ENCODE assay signal across 8 mouse cellular contexts in genomic region chr15:89453865-89454478, GRCm38 (mm10). TPM values are rescaled to one million over a fixed set of nuclear protein-coding genes. Genes with fewer than 3 reads are reported as not detected.
DNase-seq lines count a peak whose midpoint lies in the region; ATAC-seq and TF ChIP-seq lines count a peak whose summit lies in the region.

Gene Mapk8ip2 (plus strand): TSS chr15:89453913.

- peak; percentile 48; the same call in 1 of the 2 replicates for TF ChIP-seq POLR2A in olfactory bulb, adult 2 months (IDR thresholded peaks at IDR 0.05; ENCODE audit: insufficient read depth, low read depth, low read length)

- peak within 1 kb of the TSS; percentile 87 for H3K4me3 ChIP-seq in forebrain, postnatal 0 days (ENCODE audit: low read depth, low read length)
- peak within 1 kb of the TSS; percentile 68 for H3K4me3 ChIP-seq in limb, embryonic 10.5 days
- peak within 1 kb of the TSS; percentile 91 for H3K4me3 ChIP-seq in olfactory bulb, adult 2 months (ENCODE audit: insufficient read depth, low read depth, low read length)

- no peaks in the 10 kb centered on the region for H3K27me3 ChIP-seq in forebrain, postnatal 0 days (ENCODE audit: insufficient read depth, low read length)
- H3K27me3 ChIP-seq in limb, embryonic 10.5 days (ENCODE audit: low read depth, poor library complexity, severe bottlenecking): peaks cover 43% of the 10 kb centered on the region

- no peaks in the 10 kb centered on the region for H3K9me3 ChIP-seq in forebrain, postnatal 0 days (ENCODE audit: low read length)
- no peaks in the 10 kb centered on the region for H3K9me3 ChIP-seq in limb, embryonic 10.5 days (replicated peaks)

- no peak for DNase-seq in layer of hippocampus, adult 8-10 months (ENCODE audit: low spot score in 2 of 2)
- DNase-seq in layer of hippocampus, adult 11-12 months (ENCODE audit: low spot score): no peak
- DNase-seq in cerebellum, adult 8-10 months: peak; percentile 79
- DNase-seq in forebrain, postnatal 0 days: peak; percentile 77
- peak; percentile 52 for DNase-seq in limb, embryonic 10.5 days (ENCODE audit: low spot score)
- no peak for DNase-seq in urinary bladder, postnatal 14 days (ENCODE audit: low spot score)
- DNase-seq in lung, postnatal 25 days (ENCODE audit: low spot score): no peak

- ATAC-seq in forebrain, postnatal 0 days: peak; percentile 86

- 3% methylated on average over 48 of the region's 53 CpGs for WGBS in forebrain, postnatal 0 days
- WGBS in limb, embryonic 10.5 days: under 1% methylated on average over 53 of the region's 53 CpGs
- WGBS in olfactory bulb, adult 2 months: under 1% methylated on average over 53 of the region's 53 CpGs

- peaks cover 13% of the 10 kb centered on the region for H3K4me1 ChIP-seq in forebrain, postnatal 0 days (ENCODE audit: insufficient read depth)
- peaks cover 17% of the 10 kb centered on the region for H3K4me1 ChIP-seq in limb, embryonic 10.5 days
- H3K4me1 ChIP-seq in olfactory bulb, adult 2 months (ENCODE audit: control insufficient read depth, insufficient read depth, low read length): peaks cover 36% of the 10 kb centered on the region

- H3K4me2 ChIP-seq in forebrain, postnatal 0 days (ENCODE audit: low read depth): peak within 1 kb of the TSS; percentile 83

- peak within 1 kb of the TSS; percentile 88 for H3K27ac ChIP-seq in forebrain, postnatal 0 days (ENCODE audit: low read depth, low read length)
- H3K27ac ChIP-seq in limb, embryonic 10.5 days: no peak within 1 kb of the TSS
- peak within 1 kb of the TSS; percentile 84 for H3K27ac ChIP-seq in olfactory bulb, adult 2 months (ENCODE audit: insufficient read depth, low read depth, low read length)

- peaks cover 27% of the 10 kb centered on the region for H3K36me3 ChIP-seq in forebrain, postnatal 0 days (ENCODE audit: insufficient read depth)
- H3K36me3 ChIP-seq in limb, embryonic 10.5 days: no peaks in the 10 kb centered on the region

- no peak for TF ChIP-seq CTCF in forebrain, postnatal 0 days (IDR thresholded peaks at IDR 0.05; ENCODE audit: low read depth)
- no peak for TF ChIP-seq CTCF in olfactory bulb, adult 2 months (IDR thresholded peaks at IDR 0.05; ENCODE audit: insufficient read depth, low read depth, low read length)

- peak within 1 kb of the TSS; percentile 87 for H3K9ac ChIP-seq in forebrain, postnatal 0 days

RNA-seq across cellular contexts. Expression of gene Mapk8ip2, which starts in this region (rescaled TPM):
- total RNA-seq in layer of hippocampus, adult 8-10 months (2022): 100 to 1,000 TPM; 249 to 297 (median 274) TPM
- 95.3 and 95.8 TPM in 2 replicates for total RNA-seq in forebrain, postnatal 0 days (2014; rRNA removed)
- 57.8 and 70.9 TPM in 2 replicates for polyA plus RNA-seq in forebrain, postnatal 0 days (2015; fragmentation: Nextera tagmentation; extraction: Ambion mirVana)
- polyA plus RNA-seq in limb, embryonic 10.5 days (2016; fragmentation: Nextera tagmentation; extraction: Ambion mirVana): 1.6 and 2.5 TPM in 2 replicates
- not detected in 2 replicates for polyA plus RNA-seq in olfactory bulb, adult 2 months (2012; ENCODE audit: insufficient read depth, insufficient read length, low replicate concordance, missing spikeins)

Comparison
In these comparisons a context has a peak if more than half of its experiments do, and no peak if none do; other contexts are left out.
1. RNA of gene Mapk8ip2 (polyA plus RNA-seq): not detected in olfactory bulb, adult 2 months and 57.8 to 70.9 TPM in forebrain, postnatal 0 days; 1.6 to 2.5 TPM in limb, embryonic 10.5 days; every median in the first group is over 10 times any median in the second.
2. DNase-seq: peak in cerebellum, adult 8-10 months (single experiment), forebrain, postnatal 0 days (single experiment) and limb, embryonic 10.5 days (single experiment); none in layer of hippocampus, adult 8-10 months (0 of 2), layer of hippocampus, adult 11-12 months (single experiment), urinary bladder, postnatal 14 days (single experiment) and lung, postnatal 25 days (single experiment).
3. Peak in every context shown above with its lines, with median percentiles within 50 percentile points of each other: H3K4me3 ChIP-seq.